Mouse (Mus musculus) layer of hippocampus, postnatal 14 days (tissue): Measurements from ENCODE around the gene Zdhhc6. TPM values are rescaled to one million over a fixed set of nuclear protein-coding genes. Genes with fewer than 3 reads are reported as not detected.

Experiments
- DNase-seq, 2 experiments: peaks; one replicate each; pipeline ENCODE4 v3.0.0; 2021 to 2022; ENCODE audit warnings: low spot score in 2 of 2, mixed read lengths in 1 of 2
- total RNA-seq, 2 experiments: library from RNA; stranded (reverse); gene quantifications; 2 replicates each; pipeline ENCODE4 v1.2.3; 2021

Zdhhc6 gene
- total RNA-seq, 2 experiments from 2014 or later = 27.0 to 29.1 TPM

DNA sequence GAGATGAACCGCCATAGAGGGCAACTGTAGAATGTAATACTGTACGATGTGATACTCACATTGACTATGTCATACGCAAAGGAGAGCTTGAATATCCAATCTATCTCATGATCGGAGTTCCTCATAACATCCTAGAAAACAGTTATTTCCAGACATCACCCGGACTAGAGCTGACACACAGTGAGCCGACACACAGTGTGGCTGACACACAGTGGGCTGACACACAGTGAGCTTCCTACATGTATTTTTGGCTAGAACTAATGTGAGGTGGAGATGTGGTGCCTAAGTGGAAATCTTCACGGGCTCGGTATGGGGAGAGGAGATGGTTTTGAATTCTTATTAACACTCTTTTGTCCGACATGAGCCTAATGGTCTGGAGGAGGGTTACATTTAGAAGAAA lies 93.6 kb downstream of the Zdhhc6 start:
- no peak for DNase-seq

Other genes with a start within 250 kb of the Zdhhc6 start
- gene Gpam, start 188.8 kb downstream of the Zdhhc6 start, total RNA-seq = 10 to 100 TPM; 83.6 to 86.9 TPM
- gene Tectb, start 135.3 kb downstream of the Zdhhc6 start, total RNA-seq = under 1 TPM; 0.21 to 0.23 TPM
- under 1 TPM; 0.46 to 0.52 TPM for gene Gucy2g, start 74.8 kb downstream of the Zdhhc6 start, total RNA-seq
- gene Acsl5, start 64.1 kb downstream of the Zdhhc6 start, total RNA-seq = 10 to 100 TPM; 27.0 to 27.6 TPM
- gene Vti1a, start 263 bp upstream of the Zdhhc6 start, total RNA-seq = 10 to 100 TPM; 49.5 to 49.7 TPM